Mouse (Mus musculus) embryonic facial prominence, embryonic 13.5 days (tissue): ENCODE results near the gene Yju2. TPM values are rescaled to one million over a fixed set of nuclear protein-coding genes. Genes with fewer than 3 reads are reported as not detected.
A peak's percentile ranks its signal among the peaks of the same experiment; 100 is the strongest.

ENCODE experiments used
- ATAC-seq: fragments of 200-750 bp; cut with Nextera tagmentation; 2 replicates; pipeline ENCODE4 v1.8.0; 2017; ENCODE audit warnings: low read depth; ENCODE audit not compliant: insufficient number of reproducible peaks, insufficient read depth, low FRiP score, low TSS enrichment
- H3K27ac ChIP-seq: fragments of 300-500 bp; sonication (generic); 2 replicates; pipeline ENCODE4 v1.5.1; 2015; ENCODE audit warnings: moderate library complexity, mild to moderate bottlenecking, inconsistent platforms
- H3K27me3 ChIP-seq: fragments of 300-500 bp; sonication (generic); 2 replicates; pipeline ENCODE4 v1.6.1; 2015; ENCODE audit warnings: mild to moderate bottlenecking, inconsistent platforms
- H3K36me3 ChIP-seq: fragments of 300-500 bp; sonication (generic); 2 replicates; pipeline ENCODE4 v1.6.1; 2015; ENCODE audit warnings: mild to moderate bottlenecking, inconsistent platforms
- H3K4me1 ChIP-seq: fragments of 300-500 bp; sonication (generic); 2 replicates; pipeline ENCODE4 v1.6.1; 2015; ENCODE audit warnings: inconsistent platforms
- H3K4me2 ChIP-seq: fragments of 300-500 bp; sonication (generic); 2 replicates; pipeline ENCODE4 v1.6.1; 2015; ENCODE audit warnings: moderate library complexity, mild to moderate bottlenecking, inconsistent platforms
- H3K4me3 ChIP-seq: fragments of 300-500 bp; sonication (generic); 2 replicates; pipeline ENCODE4 v1.5.1; 2015; ENCODE audit warnings: mild to moderate bottlenecking, inconsistent platforms
- H3K9ac ChIP-seq: fragments of 300-500 bp; sonication (generic); 2 replicates; pipeline ENCODE4 v1.6.1; 2015; ENCODE audit warnings: mild to moderate bottlenecking, inconsistent platforms
- H3K9me3 ChIP-seq: fragments of 300-500 bp; sonication (generic); 2 replicates; pipeline ENCODE4 v1.6.1; 2016; ENCODE audit warnings: inconsistent platforms
- WGBS: fragments of 180-500 bp; shearing (Covaris S2); methylation state at CpG from one replicate; pipeline ENCODE4 v1.1.7; 2015; ENCODE audit warnings: mixed read lengths; 5-methylcytosine and 5-hydroxymethylcytosine counted together
- polyA plus RNA-seq: library from polyadenylated mRNA; unstranded; fragments of >200 nt; fragmentation: Nextera tagmentation; extraction: Ambion mirVana; gene quantifications from 2 replicates; pipeline ENCODE4 v1.2.1, GENCODE M21; 2015

The Yju2 gene
- polyA plus RNA-seq, 1 experiment from 2014 or later: 27.0 TPM

GRCm38 (mm10) chr17:55986030-55986961 is 27.4 kb downstream of the Yju2 start, which contains the start of gene Fsd1:
Fsd1 (plus strand) TSS chr17:55986509.
- H3K27ac ChIP-seq: no peak within 1 kb of the TSS
- peaks cover 10% of the 10 kb centered on the region for H3K36me3 ChIP-seq
- no peaks in the 10 kb centered on the region for H3K9me3 ChIP-seq
- peak within 1 kb of the TSS; percentile 75 for H3K9ac ChIP-seq
- H3K4me1 ChIP-seq: peaks cover 9% of the 10 kb centered on the region; the same call in 1 of the 2 replicates
- WGBS: 9% methylated on average over 33 of the region's 35 CpGs
- no peaks in the 10 kb centered on the region for H3K27me3 ChIP-seq
- ATAC-seq: peak; percentile 34; the same call in 1 of the 2 replicates
- H3K4me2 ChIP-seq: peak within 1 kb of the TSS; percentile 90
- peak within 1 kb of the TSS; percentile 67 for H3K4me3 ChIP-seq

GRCm38 (mm10) chr17:55990278-55990898 is 31.5 kb downstream of the Yju2 start:
- H3K4me2 ChIP-seq: no peak overlapping the region
- H3K36me3 ChIP-seq: peaks cover 45% of the 10 kb centered on the region
- WGBS: 78% methylated on average over 8 of the region's 8 CpGs
- no peak overlapping the region for H3K27ac ChIP-seq
- no peak overlapping the region for H3K9ac ChIP-seq
- no peak overlapping the region for H3K4me3 ChIP-seq
- peaks cover 9% of the 10 kb centered on the region; the same call in 1 of the 2 replicates for H3K4me1 ChIP-seq
- H3K27me3 ChIP-seq: no peaks in the 10 kb centered on the region
- no peaks in the 10 kb centered on the region for H3K9me3 ChIP-seq
- ATAC-seq: peak; percentile 17; the same call in 1 of the 2 replicates

- Histone ChIP-seq H3K9ac (no peak overlapping the region), H3K9me3 (no peaks in the 10 kb centered on the region), H3K4me2 (no peak overlapping the region), H3K4me3 (no peak overlapping the region), H3K4me1 (no peaks in the 10 kb centered on the region), H3K27ac (no peak overlapping the region), H3K36me3 (peaks cover 58% of the 10 kb centered on the region), H3K27me3 (peaks cover 17% of the 10 kb centered on the region)
- ATAC-seq: no peak
- 86% methylated on average over 15 of the region's 15 CpGs for WGBS
Observed at GRCm38 (mm10) chr17:55996007-55996406, 37.1 kb downstream of the Yju2 start.

- no peak overlapping the region for H3K27ac ChIP-seq
- H3K4me3 ChIP-seq: peak overlapping the region; percentile 22
- H3K9me3 ChIP-seq: no peaks in the 10 kb centered on the region
- H3K4me2 ChIP-seq: peak overlapping the region; percentile 41
- peak overlapping the region; percentile 37; the same call in 1 of the 2 replicates for H3K9ac ChIP-seq
- ATAC-seq: peak; percentile 52; the same call in 1 of the 2 replicates
- no peaks in the 10 kb centered on the region for H3K4me1 ChIP-seq
- H3K36me3 ChIP-seq: peaks cover 23% of the 10 kb centered on the region
- 5% methylated on average over 30 of the region's 30 CpGs for WGBS
- peaks cover 18% of the 10 kb centered on the region for H3K27me3 ChIP-seq
Observed at GRCm38 (mm10) chr17:55999794-56000499, 41.0 kb downstream of the Yju2 start.

GRCm38 (mm10) chr17:56003000-56003399 is 44.1 kb downstream of the Yju2 start:
- Histone ChIP-seq H3K4me2 (no peak overlapping the region), H3K9me3 (no peaks in the 10 kb centered on the region), H3K36me3 (no peaks in the 10 kb centered on the region), H3K4me1 (peaks cover 10% of the 10 kb centered on the region), H3K9ac (no peak overlapping the region), H3K27ac (no peak overlapping the region), H3K27me3 (peaks cover 18% of the 10 kb centered on the region), H3K4me3 (no peak overlapping the region)
- 84% methylated on average over 3 of the region's 3 CpGs for WGBS
- no peak for ATAC-seq

- H3K9me3 ChIP-seq: no peaks in the 10 kb centered on the region
- ATAC-seq: no peak
- 0 out of 2 replicates have a peak, but pooled peaks cover under 1% of the 10 kb centered on the region for H3K36me3 ChIP-seq
- peaks cover 6% of the 10 kb centered on the region for H3K27me3 ChIP-seq
- no peak within 1 kb of the TSS for H3K27ac ChIP-seq
- peak within 1 kb of the TSS; percentile 21; the same call in 1 of the 2 replicates for H3K4me3 ChIP-seq
- H3K4me1 ChIP-seq: peaks cover 20% of the 10 kb centered on the region
- 41% methylated on average over 13 of the region's 13 CpGs for WGBS
- H3K9ac ChIP-seq: no peak within 1 kb of the TSS
- H3K4me2 ChIP-seq: peak within 1 kb of the TSS; percentile 32
Observed at GRCm38 (mm10) chr17:56005415-56006061, 46.6 kb downstream of the Yju2 start, which contains the start of the genes Stap2 and Mpnd. Stap2 (minus strand) TSS chr17:56005584. Mpnd (plus strand) TSS chr17:56005711.

- peak overlapping the region; percentile 71; the same call in 1 of the 2 replicates for H3K27ac ChIP-seq
- WGBS: 43% methylated on average over 10 of the region's 10 CpGs
- 0 out of 2 replicates have a peak overlapping the region, but pooled peaks have one; percentile 58 for H3K9ac ChIP-seq
- H3K27me3 ChIP-seq: no peaks in the 10 kb centered on the region; the same call in 1 of the 2 replicates
- no peak for ATAC-seq
- no peak overlapping the region for H3K4me3 ChIP-seq
- H3K9me3 ChIP-seq: no peaks in the 10 kb centered on the region
- H3K36me3 ChIP-seq: peaks cover 14% of the 10 kb centered on the region
- H3K4me2 ChIP-seq: peak overlapping the region; percentile 98; the same call in 1 of the 2 replicates
- peaks cover 28% of the 10 kb centered on the region for H3K4me1 ChIP-seq
Observed at GRCm38 (mm10) chr17:56006956-56007355, 48.1 kb downstream of the Yju2 start.

- Histone ChIP-seq H3K4me2 (peak overlapping the region; percentile 98), H3K36me3 (peaks cover 21% of the 10 kb centered on the region), H3K27me3 (no peaks in the 10 kb centered on the region; the same call in 1 of the 2 replicates), H3K27ac (peak overlapping the region; percentile 98), H3K9ac (peak overlapping the region; percentile 58; the same call in 1 of the 2 replicates), H3K4me3 (peak overlapping the region; percentile 86), H3K4me1 (peaks cover 28% of the 10 kb centered on the region), H3K9me3 (no peaks in the 10 kb centered on the region)
- ATAC-seq: no peak
- WGBS: 24% methylated on average over 14 of the region's 14 CpGs
Observed at GRCm38 (mm10) chr17:56007444-56008355, 48.8 kb downstream of the Yju2 start.

- H3K4me2 ChIP-seq: peak overlapping the region; percentile 98
- under 1% methylated on average over 21 of the region's 21 CpGs for WGBS
- peak; percentile 89 for ATAC-seq
- H3K36me3 ChIP-seq: peaks cover 28% of the 10 kb centered on the region
- H3K4me3 ChIP-seq: peak overlapping the region; percentile 86
- peak overlapping the region; percentile 98 for H3K27ac ChIP-seq
- peaks cover 28% of the 10 kb centered on the region for H3K4me1 ChIP-seq
- no peaks in the 10 kb centered on the region for H3K9me3 ChIP-seq
- H3K9ac ChIP-seq: peak overlapping the region; percentile 87
- no peaks in the 10 kb centered on the region for H3K27me3 ChIP-seq
Observed at GRCm38 (mm10) chr17:56008356-56009087, 49.6 kb downstream of the Yju2 start.
